Mouse (Mus musculus) layer of hippocampus, postnatal 10 days (tissue): ENCODE results near the gene Fstl1. TPM values are rescaled to one million over a fixed set of nuclear protein-coding genes. Genes with fewer than 3 reads are reported as not detected.

Source experiments
- DNase-seq, 2 experiments: peaks; one replicate each; pipeline ENCODE4 v3.0.0; 2021; ENCODE audit warnings: low spot score in 2 of 2
- total RNA-seq, 2 experiments: library from RNA; stranded (reverse); gene quantifications; 2 replicates each; pipeline ENCODE4 v1.2.3; 2021

Fstl1 gene
- total RNA-seq, 2 experiments from 2014 or later: 74.6 to 75.2 TPM

DNA sequence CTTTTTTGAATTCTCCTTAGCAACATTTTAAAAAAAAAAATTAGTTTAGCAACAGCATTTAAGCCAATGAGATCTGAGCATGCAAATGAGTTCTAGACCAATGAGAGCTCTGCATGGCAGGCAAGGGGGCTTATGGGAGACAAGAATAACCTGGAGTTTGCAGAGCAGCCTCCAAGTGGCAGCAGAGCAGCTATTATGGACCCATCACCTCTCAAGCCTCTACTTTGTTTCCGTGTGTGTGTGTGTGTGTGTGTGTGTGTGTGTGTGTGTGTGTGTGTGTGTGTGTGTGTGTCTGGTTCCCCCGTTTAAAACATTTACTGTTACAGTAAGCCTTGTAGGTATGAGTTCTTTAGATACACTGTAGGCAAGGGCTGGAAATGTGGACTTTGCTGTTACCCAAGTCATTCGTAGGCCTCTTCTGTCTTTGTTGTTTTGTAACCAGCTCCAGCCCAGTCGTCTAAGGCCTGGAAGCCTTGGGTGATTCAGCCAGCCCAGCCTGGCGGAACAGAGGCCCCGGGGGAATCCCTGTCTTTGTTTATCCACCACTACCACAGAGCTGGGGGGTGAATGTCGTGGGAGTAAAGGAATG, 37.8 kb downstream of the Fstl1 start:
- DNase-seq: peak; percentile 65 to 73

- DNase-seq: no peak
Observed at GRCm38 (mm10) chr16:37817986-37818385, 41.3 kb downstream of the Fstl1 start.

DNA sequence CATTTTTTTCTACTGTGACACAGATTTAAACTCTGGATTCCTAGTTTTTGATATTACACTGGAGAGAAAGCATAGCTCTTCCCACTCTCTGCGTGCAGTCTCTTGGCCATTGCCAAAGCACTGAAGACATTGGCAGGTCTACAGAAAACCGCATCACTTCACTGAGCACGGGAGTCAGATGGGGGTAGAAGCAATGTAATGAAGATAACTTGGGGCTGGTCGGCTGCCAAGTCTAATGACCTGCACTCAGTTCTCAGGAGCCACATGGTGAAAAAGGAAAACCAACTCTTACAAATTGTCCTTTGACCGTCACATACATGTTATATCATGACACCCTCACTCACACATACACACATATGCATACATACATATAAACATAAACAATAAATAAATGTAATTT, 47.3 kb downstream of the Fstl1 start:
- DNase-seq: no peak

DNA sequence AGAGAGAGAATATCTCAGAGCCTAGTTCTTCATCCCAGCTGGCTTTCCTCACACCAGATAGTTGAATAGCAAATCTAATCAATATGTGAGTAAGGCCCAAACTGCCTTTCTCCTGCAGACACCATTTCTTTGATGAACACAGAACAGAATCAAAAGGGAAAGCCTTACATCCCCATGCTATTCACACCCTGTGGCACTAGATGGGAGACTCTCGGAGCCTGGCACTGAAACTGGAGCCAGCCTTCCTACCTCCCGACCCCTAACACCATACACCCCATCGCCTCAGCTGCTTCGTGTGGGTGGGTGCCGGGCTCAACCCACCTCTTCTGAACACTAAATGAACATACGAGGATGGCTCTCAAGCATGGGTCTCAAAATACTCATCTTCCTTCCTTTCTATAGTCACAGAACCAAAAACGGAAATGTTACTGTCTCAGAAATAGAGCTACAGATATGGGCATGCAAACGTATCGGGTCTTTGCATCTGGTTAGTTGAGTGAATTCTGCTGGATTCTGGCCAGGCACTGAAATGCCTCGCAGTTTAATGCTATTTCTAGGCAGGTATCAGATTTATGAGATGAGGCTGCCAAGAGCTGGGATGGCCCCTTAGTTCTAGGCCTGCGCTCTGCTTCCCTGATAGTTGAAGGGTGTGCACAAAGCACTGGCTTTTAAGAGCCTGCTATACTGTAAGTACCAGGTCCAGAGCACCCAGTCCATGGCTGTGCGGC, 48.3 kb downstream of the Fstl1 start:
- no peak for DNase-seq

DNA sequence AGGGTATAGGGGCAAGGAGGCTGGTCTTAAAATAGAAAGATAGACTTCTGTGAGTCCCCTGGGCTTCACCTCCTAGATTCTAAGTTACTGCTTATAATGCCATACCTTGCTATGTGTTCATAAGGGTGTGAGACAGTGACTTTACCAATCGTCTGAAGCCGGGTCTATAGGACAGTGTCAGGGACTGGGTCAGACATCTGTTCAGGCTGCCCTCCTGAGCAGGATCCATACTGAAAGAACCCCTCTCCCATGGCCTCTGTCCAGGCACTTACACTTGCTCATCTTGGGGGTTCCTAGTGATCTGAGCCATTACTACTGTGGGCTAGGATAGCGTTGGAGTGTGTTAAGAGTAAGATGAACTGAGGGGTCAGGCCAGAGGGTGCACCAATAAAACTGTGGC, 49.6 kb downstream of the Fstl1 start:
- no peak for DNase-seq

- no peak for DNase-seq
Observed at GRCm38 (mm10) chr16:37831041-37831440, 54.4 kb downstream of the Fstl1 start.

- DNase-seq: no peak
Observed at GRCm38 (mm10) chr16:37837571-37837970, 60.9 kb downstream of the Fstl1 start.

- DNase-seq: no peak
Observed at GRCm38 (mm10) chr16:37842439-37842838, 65.8 kb downstream of the Fstl1 start.

- DNase-seq: no peak
Observed at GRCm38 (mm10) chr16:37843740-37844139, 67.1 kb downstream of the Fstl1 start.

DNA sequence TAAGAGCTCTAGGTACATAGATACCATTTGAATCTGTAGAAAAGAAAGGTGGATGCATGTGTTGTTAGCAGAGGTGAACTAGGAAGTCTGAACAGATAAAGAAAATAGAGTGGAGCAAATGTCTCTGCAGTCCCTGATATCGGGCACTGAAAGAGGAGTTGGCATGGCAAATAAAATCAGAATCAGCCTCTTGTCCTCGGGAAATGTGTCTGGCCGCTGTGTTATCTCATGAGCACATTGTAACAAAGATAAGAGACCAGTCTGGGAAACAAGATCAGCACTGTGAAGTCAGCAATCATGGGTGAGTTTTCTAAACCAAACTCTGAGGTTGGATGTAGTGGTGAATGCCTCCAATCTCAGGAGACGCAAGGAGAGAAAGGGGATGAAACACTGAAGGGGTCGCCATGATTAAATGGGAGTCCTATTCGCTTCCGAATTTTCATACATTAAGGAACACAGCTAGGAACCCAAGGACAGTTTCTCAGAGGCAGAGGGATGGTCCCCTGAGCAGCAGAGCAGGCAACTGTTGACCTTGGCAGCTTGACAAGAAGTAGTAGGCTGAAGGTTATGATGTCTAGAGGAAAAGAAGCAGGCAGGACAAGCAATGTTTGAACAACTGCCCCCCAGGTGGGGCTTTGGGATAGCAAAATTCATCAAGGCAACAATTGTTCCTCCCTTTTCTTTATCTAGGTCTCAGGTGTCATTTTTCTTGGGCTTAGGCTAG, 68.7 kb downstream of the Fstl1 start:
- no peak for DNase-seq

GRCm38 (mm10) chr16:37847081-37847480, 70.4 kb downstream of the Fstl1 start:
- no peak for DNase-seq

- no peak for DNase-seq
Observed at GRCm38 (mm10) chr16:37851366-37851765, 74.7 kb downstream of the Fstl1 start.

DNA sequence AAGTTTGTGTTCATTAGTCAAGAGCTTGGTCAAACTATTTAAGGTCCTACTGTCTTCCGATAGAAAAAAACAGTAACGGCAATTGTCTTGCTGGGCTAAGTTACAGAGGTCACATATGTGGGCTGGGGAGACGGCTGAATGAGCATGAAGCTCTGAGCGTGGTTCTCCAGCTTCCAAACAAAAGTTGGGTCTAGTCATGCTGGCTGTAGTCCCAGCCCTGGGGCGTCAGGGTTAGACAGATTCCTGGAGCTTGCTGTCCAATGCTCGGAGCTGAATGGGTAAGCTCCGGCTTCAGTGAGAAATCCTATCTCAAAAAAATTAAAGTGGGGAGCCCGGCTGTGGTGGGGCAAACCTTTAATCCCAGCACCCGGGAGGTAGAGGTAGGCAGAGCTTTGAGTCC, 76.6 kb downstream of the Fstl1 start:
- DNase-seq: no peak

DNA sequence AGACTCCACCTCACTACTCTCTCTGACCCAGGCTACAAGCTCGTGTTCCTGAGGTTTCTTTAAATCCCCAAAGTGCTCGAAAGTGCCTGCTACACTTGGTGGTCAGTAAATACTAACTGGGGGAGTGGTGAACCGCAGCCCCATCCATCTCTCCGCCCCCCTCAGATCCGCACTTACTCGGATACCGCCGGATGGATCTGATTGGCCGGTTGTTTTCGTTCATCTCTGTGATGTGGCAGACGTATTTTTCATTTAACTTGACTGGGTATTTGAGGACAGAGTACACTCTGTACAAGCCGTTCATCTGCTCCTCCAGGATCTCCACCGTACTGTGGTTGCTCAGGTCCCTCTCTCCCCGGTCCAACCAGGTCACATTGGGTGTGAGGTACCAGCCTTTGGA, 77.4 kb downstream of the Fstl1 start:
- no peak for DNase-seq

GRCm38 (mm10) chr16:37854593-37854992, 77.9 kb downstream of the Fstl1 start:
- no peak for DNase-seq

GRCm38 (mm10) chr16:37855583-37855982, 78.9 kb downstream of the Fstl1 start:
- no peak for DNase-seq

- DNase-seq: no peak
Observed at GRCm38 (mm10) chr16:37856327-37856726, 79.7 kb downstream of the Fstl1 start.

DNA sequence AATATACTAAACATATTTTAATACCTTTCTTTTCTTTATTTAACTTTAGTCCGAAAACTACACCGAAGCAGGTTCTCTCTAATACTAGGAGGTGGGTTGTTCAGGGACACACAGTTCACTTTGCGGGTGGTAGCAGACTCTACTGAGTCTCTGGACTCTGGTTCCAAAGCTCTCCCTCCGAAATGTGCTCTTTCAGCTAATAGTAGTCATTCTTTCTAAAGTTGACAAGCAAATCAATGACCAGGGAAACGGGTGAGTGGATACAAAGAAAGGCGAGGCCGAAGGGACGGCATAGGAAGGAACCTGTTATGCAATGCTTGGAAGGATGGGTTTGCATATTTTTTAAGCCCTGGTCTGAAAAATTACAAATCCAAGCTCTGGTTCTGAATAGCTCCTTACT, 80.8 kb downstream of the Fstl1 start:
- DNase-seq: no peak

- DNase-seq: no peak
Observed at GRCm38 (mm10) chr16:37860213-37860612, 83.5 kb downstream of the Fstl1 start.

GRCm38 (mm10) chr16:37861029-37861428, 84.4 kb downstream of the Fstl1 start, which contains the start of gene Gm36028:
Gene Gm36028 (minus strand): TSS chr16:37861146.
- DNase-seq: no peak

- DNase-seq: no peak
Observed at GRCm38 (mm10) chr16:37863876-37864275, 87.2 kb downstream of the Fstl1 start.

DNA sequence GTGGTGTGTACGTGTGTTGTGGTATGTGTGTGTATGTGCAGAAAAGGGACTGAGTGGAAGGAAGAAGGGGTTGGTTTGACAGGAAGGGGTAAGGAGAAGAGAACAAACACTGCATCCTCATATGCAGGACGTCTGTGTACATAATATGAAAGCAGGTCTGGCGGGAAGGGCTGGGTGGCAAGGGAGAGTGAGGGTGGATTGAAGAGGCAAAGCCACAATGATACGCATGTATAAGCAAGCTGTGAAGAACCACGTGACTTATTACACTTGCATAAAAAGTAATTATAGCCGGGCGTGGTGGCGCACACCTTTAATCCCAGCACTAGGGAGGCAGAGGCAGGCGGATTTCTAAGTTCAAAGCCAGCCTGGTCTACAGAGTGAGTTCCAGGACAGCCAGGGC, 89.2 kb downstream of the Fstl1 start:
- no peak for DNase-seq
